Mouse (Mus musculus) mouse embryonic stem cell (cell line): ENCODE results near the gene Rnf2.
"Not testable (repeated sequence)": the region's sequence is repeated elsewhere in the genome, so short reads cannot be mapped to it uniquely, and the experiment has no call there.

ENCODE experiments used
- in situ Hi-C, 2 experiments: fragments of 300-500 bp; cut with MboI; formaldehyde crosslinking; loops; 1 replicate in 1 of 2; 3 replicates in 1 of 2; pipeline ENCODE4 v1.14.3; 2019 to 2020; ENCODE audit warnings: low sequenced_read_pairs in 2 of 2, low pct_unique_long_range_greater_than_20kb in 1 of 2, mixed read lengths in 1 of 2; ENCODE audit not compliant: unreplicated experiment in 1 of 2

The Rnf2 gene

DNA sequence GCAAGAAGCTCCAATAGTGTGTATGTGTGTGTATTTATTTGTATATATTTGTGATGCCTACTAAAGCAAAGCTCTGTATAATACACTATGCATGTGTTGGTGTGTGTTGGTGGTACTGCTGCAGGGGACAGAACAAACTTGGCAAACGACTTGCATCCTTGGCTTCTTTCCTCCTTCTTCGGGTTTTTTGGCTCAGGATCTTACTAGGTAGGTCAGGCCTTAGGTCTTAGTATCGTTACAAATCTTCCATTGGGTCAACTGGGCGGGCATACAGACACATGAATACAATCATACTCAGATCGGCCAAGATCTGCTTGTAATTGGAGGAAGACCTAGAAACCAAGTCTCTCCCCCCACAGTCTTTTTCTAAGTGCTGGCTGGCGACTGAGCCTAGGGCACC is 6.0 kb downstream of the Rnf2 start:
- in situ Hi-C loops: loop anchor here in 1 of 2 experiments (25.0 kb wide), 1 partner anchor 218 kb away; no protein-coding TSS in a partner anchor

DNA sequence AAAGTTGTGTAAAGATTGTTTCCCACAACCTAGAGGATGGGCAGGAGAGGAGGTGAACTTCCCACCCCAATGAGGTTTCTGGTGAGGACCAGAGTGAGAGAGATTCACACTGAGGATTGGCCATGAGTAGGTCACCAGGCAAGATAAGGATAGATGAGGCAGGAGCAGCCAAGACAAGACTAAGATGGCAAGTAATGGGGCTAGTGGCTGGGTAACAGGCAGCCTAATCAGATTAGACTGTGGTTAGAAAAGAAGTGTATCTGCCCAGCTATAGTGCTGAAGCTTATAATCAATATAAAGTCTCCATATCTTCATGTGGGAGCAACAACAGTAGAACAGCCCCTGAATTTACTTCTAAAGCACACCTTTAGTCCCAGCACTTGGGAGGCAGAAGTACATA is 6.9 kb downstream of the Rnf2 start:
- in situ Hi-C loops: loop anchor here in 1 of 2 experiments (25.0 kb wide), 1 partner anchor 218 kb away; no protein-coding TSS in a partner anchor

DNA sequence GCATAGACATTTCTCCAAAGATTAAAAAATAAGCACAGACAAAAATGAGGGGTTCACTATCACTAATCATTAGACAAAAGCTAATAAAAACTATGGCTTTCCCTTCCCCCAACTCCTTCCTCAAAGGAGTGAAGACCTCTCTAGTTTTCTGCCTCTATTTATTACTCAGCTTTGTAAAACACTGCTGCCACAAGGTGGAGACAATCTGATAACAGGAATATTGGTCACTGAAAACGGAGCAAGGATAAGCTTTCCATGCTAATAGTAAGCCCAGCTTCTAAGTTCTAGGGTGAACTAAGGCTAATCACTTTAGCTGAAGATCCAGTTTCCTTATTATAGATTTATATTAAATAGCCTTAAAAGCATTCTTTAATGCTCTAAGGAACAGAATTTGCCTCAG is 8.3 kb downstream of the Rnf2 start:
- in situ Hi-C loops: loop anchor here in 1 of 2 experiments (25.0 kb wide), 1 partner anchor 220 kb away; no protein-coding TSS in a partner anchor

DNA sequence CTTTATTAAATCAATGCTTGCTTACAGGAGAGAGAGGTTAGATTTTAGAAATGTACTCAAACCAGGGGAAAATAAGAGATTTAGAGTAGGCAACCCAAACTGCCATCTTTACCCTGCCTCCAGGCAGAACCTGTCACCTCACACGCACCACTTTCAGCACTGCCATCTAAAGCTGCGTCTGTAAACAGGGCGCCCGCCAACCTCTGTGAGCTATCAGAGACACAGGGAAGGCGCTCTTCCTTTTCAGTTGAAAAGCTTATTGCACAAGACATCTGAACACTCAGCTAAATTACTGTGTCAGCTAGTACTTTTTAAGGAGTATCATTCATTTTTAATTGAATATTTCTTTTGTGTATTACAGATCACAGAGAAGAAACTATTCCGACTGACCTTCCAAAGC is 10.9 kb downstream of the Rnf2 start:
- in situ Hi-C loops: loop anchor here in 1 of 2 experiments (25.0 kb wide), 1 partner anchor 222 kb away; no protein-coding TSS in a partner anchor

DNA sequence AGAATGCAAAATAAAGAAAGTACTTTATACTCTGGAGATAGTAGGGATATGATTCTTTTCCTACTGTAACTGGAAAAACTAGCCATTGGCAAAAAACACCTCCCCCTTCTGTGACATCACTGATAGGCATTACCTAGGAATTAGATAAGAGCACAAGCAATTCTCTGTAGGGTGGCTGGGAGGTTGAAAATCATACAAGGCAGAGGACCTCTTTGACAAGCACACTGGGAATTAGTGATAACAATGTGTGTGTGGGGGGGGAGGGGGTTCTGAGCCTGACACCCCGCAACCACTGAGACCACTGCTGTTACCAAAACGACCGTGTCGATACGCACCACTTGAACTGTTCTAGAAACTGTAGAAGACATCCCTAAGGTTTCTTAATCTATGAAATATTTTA is 16.0 kb downstream of the Rnf2 start:
- in situ Hi-C loops: loop anchor here in 1 of 2 experiments (25.0 kb wide), 1 partner anchor 228 kb away; no protein-coding TSS in a partner anchor

DNA sequence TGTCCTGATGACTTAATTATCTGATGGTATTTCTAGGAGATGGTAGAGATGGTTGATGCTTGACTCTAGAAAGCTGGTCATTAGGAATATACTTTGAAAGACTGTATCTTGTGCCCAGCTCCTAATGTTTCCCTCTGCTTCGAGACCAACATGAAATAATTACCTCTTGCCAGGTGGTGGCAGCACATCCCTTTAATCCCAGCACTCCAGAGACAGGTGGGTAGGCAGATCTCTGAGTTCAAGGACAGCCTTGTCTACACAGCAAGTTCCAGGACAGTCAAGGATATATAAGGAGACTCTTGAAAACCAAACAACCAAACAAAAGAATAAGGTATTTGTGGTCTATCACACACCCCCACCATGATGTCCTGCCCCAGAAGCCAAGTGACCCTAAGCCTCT is 17.2 kb downstream of the Rnf2 start:
- in situ Hi-C loops: loop anchor here in 1 of 2 experiments (25.0 kb wide), 1 partner anchor 229 kb away; no protein-coding TSS in a partner anchor

DNA sequence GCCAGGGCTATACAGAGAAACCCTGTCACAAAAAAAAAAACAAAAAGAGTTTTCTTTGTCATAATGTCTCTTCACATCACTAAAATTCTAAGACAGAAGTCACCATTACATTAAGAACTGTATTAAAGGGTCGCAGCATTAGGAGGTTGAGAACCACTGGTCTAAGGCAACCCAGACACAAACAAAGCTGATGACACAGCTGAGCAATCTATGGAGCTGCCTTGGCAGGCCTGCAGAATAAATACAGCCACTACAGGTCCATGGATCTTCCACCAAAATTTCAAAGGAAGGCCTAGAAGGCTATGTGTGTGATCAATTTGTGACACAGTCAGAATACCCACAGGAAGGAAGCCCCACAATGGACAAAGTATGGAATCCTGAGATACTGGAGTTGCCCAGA is 18.3 kb downstream of the Rnf2 start:
- in situ Hi-C loops: loop anchor here in 1 of 2 experiments (25.0 kb wide), 1 partner anchor 230 kb away; no protein-coding TSS in a partner anchor

DNA sequence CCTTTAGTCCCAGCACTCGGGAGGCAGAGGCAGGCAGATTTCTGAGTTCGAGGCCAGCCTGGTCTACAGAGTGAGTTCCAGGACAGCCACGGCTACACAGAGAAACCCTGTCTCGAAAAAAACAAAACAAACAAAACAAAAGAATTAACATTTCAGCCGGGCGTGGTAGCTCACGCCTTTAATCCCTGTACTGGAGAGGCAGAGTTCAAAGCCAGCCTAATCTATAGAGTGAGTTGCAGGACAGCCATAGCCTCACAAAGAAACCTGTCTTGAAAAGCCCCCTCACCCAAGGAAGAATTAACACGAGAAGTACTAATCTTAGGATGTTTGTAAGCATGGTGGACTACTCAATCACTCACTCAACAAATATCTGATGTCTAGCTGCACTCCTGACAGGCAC is 28.4 kb downstream of the Rnf2 start:
- in situ Hi-C loops: not testable (repeated sequence)

DNA sequence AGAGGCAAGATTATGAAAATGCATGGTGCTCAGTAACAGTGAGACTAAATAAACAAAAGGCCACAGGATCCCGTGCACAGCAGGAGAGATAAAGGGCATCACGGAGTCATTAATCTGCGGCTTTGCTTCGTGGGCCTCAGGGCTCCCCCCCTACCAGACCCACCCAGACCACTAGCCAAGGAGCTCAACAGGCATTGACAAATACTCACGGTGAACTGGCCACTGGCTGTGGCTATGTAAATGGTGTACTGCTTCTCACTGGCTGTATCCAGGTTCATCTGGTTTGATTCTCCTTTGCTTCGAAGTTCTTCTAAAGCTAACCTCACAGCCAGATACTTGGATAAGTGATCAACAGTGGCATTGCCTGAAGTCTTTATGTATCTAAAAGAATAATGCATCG is 29.3 kb downstream of the Rnf2 start:
- in situ Hi-C loops: no loop called here

DNA sequence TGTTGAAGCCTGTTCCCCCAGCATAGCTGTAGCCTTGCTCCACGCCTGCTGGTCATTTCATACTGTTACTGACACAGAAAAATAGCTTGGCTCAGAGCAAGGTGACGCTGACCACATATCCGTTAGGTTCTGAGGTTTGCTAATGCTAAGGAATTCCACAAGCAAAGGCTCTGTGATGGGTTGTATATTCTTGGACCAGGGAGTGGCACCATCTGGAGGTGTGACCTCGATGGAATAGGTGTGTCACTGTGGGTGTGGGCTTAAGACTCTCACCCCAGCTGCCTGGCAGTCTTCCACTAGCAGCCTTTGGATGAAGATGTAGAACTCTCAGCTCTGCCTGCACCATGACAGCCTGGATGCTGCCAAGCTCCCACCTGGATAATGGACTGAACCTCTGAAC is 34.2 kb downstream of the Rnf2 start:
- in situ Hi-C loops: no loop called here

DNA sequence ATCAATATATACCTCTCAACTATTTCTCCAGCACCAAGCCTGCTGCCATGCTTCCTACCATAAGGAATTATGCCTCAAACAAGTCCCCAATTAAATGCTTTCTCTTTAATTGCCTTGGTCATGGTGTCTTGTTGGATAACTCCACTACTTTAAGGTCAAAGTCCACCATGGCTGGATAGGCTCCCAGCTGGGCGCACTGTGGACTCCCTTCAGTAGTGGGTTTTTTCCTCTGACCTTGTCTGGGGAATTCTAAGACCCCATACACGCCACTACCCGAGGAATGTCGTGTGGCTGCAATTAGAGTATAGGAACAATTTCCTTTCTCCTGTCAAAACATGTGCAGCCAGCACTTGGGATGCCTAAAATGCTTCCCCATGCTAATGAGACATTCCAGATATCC is 35.8 kb downstream of the Rnf2 start:
- in situ Hi-C loops: no loop called here

DNA sequence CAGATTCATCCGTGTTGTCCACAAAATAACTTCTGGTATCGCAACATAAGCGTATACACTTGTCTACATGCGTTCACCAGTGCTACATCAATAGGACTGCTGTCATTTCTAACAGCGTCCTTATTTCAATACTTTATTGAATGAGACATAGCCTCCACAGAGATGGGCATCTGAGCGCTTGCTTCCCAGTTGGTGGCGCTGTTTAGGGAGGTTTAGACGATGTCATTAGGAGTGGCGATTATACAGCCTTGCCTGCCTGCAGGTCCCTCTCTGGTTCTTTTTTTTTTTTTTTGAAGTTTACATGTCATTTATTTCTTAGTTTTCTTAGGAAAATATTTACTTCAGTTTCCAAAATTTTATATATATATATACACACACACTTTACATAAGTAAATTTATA is 39.5 kb downstream of the Rnf2 start:
- in situ Hi-C loops: no loop called here

DNA sequence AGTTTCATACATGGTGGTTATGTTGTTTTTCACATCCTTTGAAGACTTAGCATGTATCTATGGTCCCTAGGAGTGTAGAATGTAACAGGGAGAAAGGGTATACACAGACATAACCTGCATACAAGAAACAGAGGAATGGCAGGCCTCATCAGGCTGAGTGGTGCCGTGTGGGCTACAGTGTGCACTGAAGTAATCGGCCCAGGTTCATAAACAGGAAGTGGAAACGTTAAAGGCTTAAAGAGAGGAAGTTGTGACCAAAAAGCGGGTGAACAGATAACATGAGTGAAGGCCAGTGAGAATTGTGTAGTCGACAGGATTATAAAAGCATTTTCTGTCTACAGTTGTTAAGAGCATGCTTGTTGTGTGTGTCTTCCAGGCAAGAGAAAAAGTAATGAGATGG is 43.7 kb downstream of the Rnf2 start:
- in situ Hi-C loops: no loop called here

DNA sequence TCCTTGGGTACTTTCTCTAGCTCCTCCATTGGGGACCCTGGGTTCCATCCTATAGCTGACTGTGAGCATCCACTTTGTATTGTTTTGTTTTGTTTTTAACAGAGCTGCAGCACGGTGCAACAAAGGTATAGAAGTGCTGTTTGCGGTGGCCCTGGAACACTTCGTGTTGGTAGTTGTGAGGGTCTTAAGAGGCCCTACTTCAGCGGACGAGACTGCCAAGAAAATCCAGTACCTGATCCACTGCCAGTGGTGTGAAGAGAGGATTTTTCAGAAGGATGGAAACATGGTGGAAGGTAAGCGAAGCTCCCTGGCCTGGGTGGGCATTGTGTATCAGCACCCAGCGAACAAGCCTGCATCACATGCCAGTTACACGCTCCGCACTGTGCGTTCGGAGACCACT is 48.8 kb downstream of the Rnf2 start:
- in situ Hi-C loops: no loop called here

DNA sequence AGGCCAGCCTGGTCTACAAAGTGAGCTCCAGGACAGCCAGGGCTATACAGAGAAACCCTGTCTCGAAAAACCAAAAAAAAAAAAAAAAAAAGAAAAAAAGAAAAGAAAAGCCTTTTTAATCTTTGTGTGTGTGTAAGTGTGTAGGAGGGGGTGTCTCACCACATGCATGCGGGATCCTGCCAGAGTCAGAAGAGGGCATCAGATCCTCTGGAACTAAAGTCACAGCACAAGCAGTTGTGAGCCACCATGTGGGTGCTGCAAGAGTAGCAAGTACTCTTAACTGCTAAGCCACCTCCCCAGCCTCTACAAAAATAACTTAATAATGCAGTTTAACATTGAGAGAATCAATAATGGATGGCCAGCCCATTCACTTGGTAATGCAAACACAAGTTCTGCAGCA is 49.9 kb downstream of the Rnf2 start:
- in situ Hi-C loops: no loop called here

DNA sequence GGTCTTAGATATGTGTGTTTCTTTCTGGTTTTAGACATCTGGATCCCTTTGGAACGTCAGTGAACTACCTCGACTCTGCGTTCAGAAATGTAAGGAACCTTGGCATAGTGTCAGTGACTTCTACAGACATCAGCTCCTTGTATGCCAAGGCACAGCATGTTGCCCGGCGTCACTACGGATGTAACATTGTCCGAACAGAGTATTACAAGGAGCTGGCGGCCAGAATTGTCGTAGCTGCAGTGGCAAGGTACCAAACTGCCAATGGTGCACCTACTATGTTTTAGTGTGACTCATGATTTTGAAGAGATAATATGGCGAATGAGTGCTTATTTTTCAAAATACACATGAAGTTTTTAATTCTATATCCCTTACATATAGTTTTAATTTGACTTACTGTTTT is 50.9 kb downstream of the Rnf2 start:
- in situ Hi-C loops: loop anchor here in 1 of 2 experiments (10.0 kb wide), 1 partner anchor 255 kb away; no protein-coding TSS in a partner anchor

DNA sequence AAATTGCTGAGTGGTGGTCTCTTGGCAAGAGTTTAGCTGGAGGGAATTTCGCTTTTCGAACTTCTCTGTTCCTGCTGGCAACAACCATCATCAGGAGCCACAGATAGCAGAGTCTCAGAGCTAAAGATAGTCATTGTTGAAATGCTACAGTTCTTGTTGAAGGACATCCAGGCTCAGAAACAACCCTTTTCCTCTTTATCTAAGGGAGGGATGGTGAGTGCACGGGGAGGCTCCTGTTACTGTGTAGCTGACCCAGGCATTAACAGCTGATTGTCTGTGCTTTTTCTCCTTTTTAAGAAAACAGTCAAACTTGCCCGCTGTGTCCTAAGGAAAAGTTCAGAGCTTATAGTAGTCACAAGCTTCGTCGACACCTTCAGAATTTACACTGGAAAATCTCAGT is 65.3 kb downstream of the Rnf2 start:
- in situ Hi-C loops: no loop called here

DNA sequence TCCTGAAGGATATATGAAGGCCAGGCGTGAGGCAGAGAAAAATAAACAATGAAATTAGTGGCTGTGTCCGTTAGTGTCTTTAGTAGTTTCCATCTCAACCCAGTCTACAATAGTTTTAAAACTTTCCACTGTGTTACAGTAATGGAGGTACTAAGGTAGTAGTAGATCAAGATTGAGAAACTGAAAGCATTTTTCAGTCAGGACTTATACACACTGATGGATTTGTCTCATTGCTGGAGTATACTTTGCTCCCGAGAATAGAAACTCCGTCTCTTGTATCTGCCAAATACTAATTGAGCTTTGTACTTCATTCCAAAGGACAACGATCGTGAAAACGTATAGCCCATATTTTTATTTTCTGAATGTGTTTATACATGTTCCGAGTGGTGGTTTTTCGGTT is 71.4 kb downstream of the Rnf2 start:
- in situ Hi-C loops: no loop called here

DNA sequence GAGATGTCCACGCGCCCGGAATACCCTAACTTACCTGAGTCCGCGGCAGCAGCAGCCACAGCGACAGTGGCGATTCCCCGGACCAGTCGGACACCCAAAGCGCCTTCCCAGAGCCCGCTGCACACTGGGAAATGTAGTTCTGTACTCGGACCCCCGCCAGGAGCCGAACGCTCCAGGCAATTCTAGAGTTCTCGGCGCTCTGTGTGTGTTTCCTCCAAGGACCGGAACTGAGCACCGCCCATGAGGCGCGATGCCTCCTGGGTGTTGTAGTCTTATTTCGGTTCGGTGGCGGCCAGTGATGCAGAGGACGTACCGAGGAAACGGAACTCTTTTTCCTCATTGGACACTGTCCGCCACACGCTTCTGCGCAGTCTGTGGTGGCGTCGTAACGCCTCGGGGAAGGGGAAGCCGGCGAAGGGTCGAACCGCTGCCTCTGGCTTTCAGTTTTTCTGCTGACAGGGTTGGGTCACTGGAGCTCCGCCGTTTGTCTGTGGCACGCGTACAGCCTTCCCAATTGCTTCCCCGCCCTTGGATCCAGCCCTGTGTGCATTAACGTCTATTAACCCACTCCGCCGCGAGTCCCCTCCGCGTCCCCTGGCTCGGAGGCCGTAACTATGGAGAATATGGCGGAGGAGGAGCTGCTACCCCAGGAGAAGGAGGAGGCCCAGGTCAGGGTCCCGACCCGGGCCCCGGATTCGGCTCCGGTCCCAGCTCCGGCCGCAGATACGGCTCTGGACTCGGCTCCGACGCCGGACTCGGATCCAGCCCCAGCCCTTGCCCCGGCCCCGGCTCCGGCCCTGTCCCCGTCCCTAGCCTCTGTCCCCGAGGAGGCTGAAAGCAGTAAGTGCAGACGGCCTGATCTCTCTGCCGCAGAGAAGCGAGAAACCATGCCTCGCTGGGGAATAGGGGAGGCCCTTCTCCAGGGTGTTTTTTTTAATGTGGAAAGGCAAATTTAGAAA is 72.2 kb downstream of the Rnf2 start, which contains the start of the genes Swt1 and Trmt1l:
Swt1 (minus strand) TSS at position 193 of the 959 bp plus-strand sequence.
Trmt1l (plus strand) TSS at position 280 of the 959 bp plus-strand sequence.
- in situ Hi-C loops: no loop called here

DNA sequence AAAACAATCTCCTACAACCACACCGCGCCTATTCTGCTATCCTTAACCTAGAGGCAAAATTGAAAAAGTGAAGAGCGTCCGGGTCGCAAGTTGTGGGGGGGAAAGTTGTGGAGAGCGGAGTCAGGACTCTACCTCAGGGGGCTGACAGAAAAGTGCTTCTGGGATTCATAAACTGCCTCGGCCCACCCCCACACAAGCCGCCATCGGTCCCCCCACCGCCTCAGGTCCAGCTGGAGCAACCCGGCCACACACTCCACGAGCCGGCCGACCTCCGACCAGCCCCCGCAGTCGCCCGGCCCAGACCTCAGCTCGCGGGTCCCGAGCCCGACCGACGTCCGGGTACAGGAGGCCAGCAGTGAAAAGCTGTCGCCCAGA is 72.9 kb downstream of the Rnf2 start:
- in situ Hi-C loops: no loop called here
